Mouse (Mus musculus): ENCODE measurements around the gene Gm10100.

- TF ChIP-seq MAFK (IDR thresholded peaks at IDR 0.05; ENCODE audit: insufficient read depth, low read depth, low read length) (no peak), ZNF384 (IDR thresholded peaks at IDR 0.05; ENCODE audit: low read depth, low read length) (no peak), HCFC1 (IDR thresholded peaks at IDR 0.05; ENCODE audit: borderline replicate concordance, insufficient read depth, low read length) (no peak)
These were observed 20.0 kb upstream of the Gm10100 start, which contains the start of gene Gm10272 for GRCm38 (mm10) chr10:77706326-77706725.
